Mouse (Mus musculus) brain, embryonic 14.5 days (tissue): ENCODE measurements at regions not wholly inside any gene's neighbourhood (a gene's known extent, or its start where the extent isn't known, plus 50 kb on each side); places are given as distances from the start of the nearest gene placed in this dataset.

ENCODE experiments used
- CTCF ChIP-seq: fragments of 200-500 bp; IDR thresholded peaks from 2 replicates; pipeline ENCODE4 v1.5.1; 2012; ENCODE audit warnings: inconsistent platforms, mild to moderate bottlenecking, moderate library complexity, borderline replicate concordance; ENCODE audit not compliant: insufficient read depth, insufficient read length; ENCODE audit errors: extremely low read depth
- POLR2A ChIP-seq: fragments of 200-500 bp; IDR thresholded peaks from 2 replicates; pipeline ENCODE4 v1.6.1; 2012; ENCODE audit warnings: mild to moderate bottlenecking, inconsistent platforms, borderline replicate concordance; ENCODE audit not compliant: poor library complexity, insufficient read depth, insufficient read length, severe bottlenecking; ENCODE audit errors: extremely low read depth

- no peak for TF ChIP-seq POLR2A
- no peak for TF ChIP-seq CTCF
These were observed 603.3 kb downstream of the Plxdc2 start for GRCm38 (mm10) chr2:16959432-16959831.
